Comparison of ENCODE assay signal across 10 mouse cellular contexts in the genomic region with DNA sequence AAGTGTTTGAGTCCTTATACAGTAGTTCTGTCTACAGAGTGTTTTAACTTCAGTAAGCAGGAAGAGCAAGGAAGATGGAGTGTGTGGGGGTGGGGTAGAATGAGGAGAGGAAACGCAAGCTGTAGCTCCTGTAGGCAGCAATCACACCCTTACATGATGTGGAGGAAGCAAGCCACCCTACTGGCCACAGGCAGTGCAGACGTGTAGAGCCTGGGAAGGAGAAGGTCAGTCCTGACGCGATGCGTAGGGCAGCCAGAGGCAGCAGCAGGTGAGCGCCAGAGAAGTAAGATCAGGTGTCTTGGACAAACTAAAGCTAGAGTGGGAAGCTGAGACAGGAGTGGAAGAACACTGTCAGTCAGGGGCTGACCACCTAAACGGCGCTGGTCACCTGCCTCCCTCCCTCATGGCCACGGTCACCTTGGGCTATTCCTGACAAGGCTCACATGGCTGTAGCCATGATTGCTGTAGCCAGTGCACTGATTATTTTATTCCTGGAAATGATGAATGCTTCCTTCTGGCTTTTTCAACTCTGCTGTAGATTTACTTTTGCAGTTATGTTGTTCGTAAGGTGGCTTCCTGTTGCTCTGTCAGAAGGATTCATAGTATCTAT.
DNase-seq lines count a peak whose midpoint lies in the region; ATAC-seq lines count a peak whose summit lies in the region.
"Had no signal": no experiment of that assay in that cellular context is flagged by ENCODE, and none has a peak within 500 bp of the region (broad histone marks: within the 10 kb centered on the region; RNA-seq: fewer than 3 reads in every experiment).

No protein-coding gene starts in this region.

- no peak overlapping the region for H3K4me3 ChIP-seq in liver, embryonic 12.5 days
- no peak overlapping the region for H3K4me3 ChIP-seq in liver, embryonic 11.5 days (ENCODE audit: low read depth, low read length)
- H3K4me3 ChIP-seq in heart, embryonic 16.5 days (ENCODE audit: low read length) = no peak overlapping the region
- H3K4me3 ChIP-seq in midbrain, embryonic 15.5 days = no peak overlapping the region
- no peak overlapping the region for H3K4me3 ChIP-seq in kidney, embryonic 14.5 days (ENCODE audit: low read length)
- H3K4me3 ChIP-seq: forebrain, embryonic 10.5 days had no signal

- ATAC-seq in liver, embryonic 12.5 days = 0 out of 2 replicates have a peak, but pooled peaks have one; percentile 18
- no peak for ATAC-seq in liver, embryonic 11.5 days (replicated peaks; ENCODE audit: low FRiP score)
- ATAC-seq in activated CD4-positive, CD25-positive, alpha-beta regulatory T cell, adult 4 months = peak; percentile 36
- ATAC-seq in heart, embryonic 16.5 days (replicated peaks; ENCODE audit: extremely low read depth, insufficient read depth, low FRiP score) = 0 out of 2 replicates have a peak, but pooled peaks have one; percentile 14
- no peak for ATAC-seq in midbrain, embryonic 15.5 days (replicated peaks)
- no peak for ATAC-seq in kidney, embryonic 14.5 days (ENCODE audit: low FRiP score, low TSS enrichment)

- no peaks in the 10 kb centered on the region for H3K9me3 ChIP-seq in liver, embryonic 12.5 days (replicated peaks)
- no peaks in the 10 kb centered on the region for H3K9me3 ChIP-seq in liver, embryonic 11.5 days (ENCODE audit: control insufficient read depth, low read length)
- no peaks in the 10 kb centered on the region for H3K9me3 ChIP-seq in heart, embryonic 16.5 days (replicated peaks; ENCODE audit: control insufficient read depth, low read length)
- no peaks in the 10 kb centered on the region for H3K9me3 ChIP-seq in midbrain, embryonic 15.5 days
- H3K9me3 ChIP-seq in kidney, embryonic 14.5 days (ENCODE audit: control insufficient read depth, low read length) = no peaks in the 10 kb centered on the region
- H3K9me3 ChIP-seq: forebrain, embryonic 10.5 days; G1E had no signal

- no peak overlapping the region for H3K4me2 ChIP-seq in liver, embryonic 12.5 days
- H3K4me2 ChIP-seq in liver, embryonic 11.5 days = no peak overlapping the region
- no peak overlapping the region for H3K4me2 ChIP-seq in heart, embryonic 16.5 days (ENCODE audit: low read depth, low read length)
- no peak overlapping the region for H3K4me2 ChIP-seq in midbrain, embryonic 15.5 days
- H3K4me2 ChIP-seq in kidney, embryonic 14.5 days (replicated peaks; ENCODE audit: low read depth, low read length) = no peak overlapping the region

- no peaks in the 10 kb centered on the region for H3K36me3 ChIP-seq in liver, embryonic 12.5 days
- H3K36me3 ChIP-seq in liver, embryonic 11.5 days (ENCODE audit: control insufficient read depth, insufficient read depth, low read length) = no peaks in the 10 kb centered on the region
- no peaks in the 10 kb centered on the region for H3K36me3 ChIP-seq in heart, embryonic 16.5 days (ENCODE audit: control insufficient read depth, insufficient read depth)
- no peaks in the 10 kb centered on the region for H3K36me3 ChIP-seq in midbrain, embryonic 15.5 days (replicated peaks)
- no peaks in the 10 kb centered on the region for H3K36me3 ChIP-seq in kidney, embryonic 14.5 days (ENCODE audit: control insufficient read depth, insufficient read depth, low read length)
- H3K36me3 ChIP-seq: forebrain, embryonic 10.5 days had no signal

- no peak for DNase-seq in liver, embryonic 11.5 days (ENCODE audit: low spot score)
- DNase-seq in naive thymus-derived CD4-positive, alpha-beta T cell, adult 2 months (ENCODE audit: low read depth) = peak; percentile 57
- DNase-seq: kidney, adult 8-10 months had no signal

- WGBS in liver, embryonic 12.5 days (ENCODE audit: insufficient replicate concordance) = 64% methylated on average over 10 of the region's 10 CpGs
- 71% methylated on average over 10 of the region's 10 CpGs for WGBS in liver, embryonic 11.5 days
- WGBS in heart, embryonic 16.5 days = 62% methylated on average over 10 of the region's 10 CpGs
- WGBS in midbrain, embryonic 15.5 days = 89% methylated on average over 10 of the region's 10 CpGs
- WGBS in kidney, embryonic 14.5 days = 59% methylated on average over 10 of the region's 10 CpGs

- H3K4me1 ChIP-seq in liver, embryonic 12.5 days = peaks cover 86% of the 10 kb centered on the region
- H3K4me1 ChIP-seq in liver, embryonic 11.5 days (replicated peaks; ENCODE audit: control insufficient read depth, insufficient read depth, low read length) = peaks cover 67% of the 10 kb centered on the region
- H3K4me1 ChIP-seq in heart, embryonic 16.5 days (ENCODE audit: control insufficient read depth, insufficient read depth, low read length) = peaks cover 33% of the 10 kb centered on the region
- H3K4me1 ChIP-seq in midbrain, embryonic 15.5 days = peaks cover 20% of the 10 kb centered on the region
- H3K4me1 ChIP-seq in kidney, embryonic 14.5 days (ENCODE audit: control insufficient read depth, insufficient read depth, low read length) = peaks cover 20% of the 10 kb centered on the region

- no peaks in the 10 kb centered on the region for H3K27me3 ChIP-seq in liver, embryonic 12.5 days (replicated peaks)
- no peaks in the 10 kb centered on the region for H3K27me3 ChIP-seq in liver, embryonic 11.5 days (replicated peaks; ENCODE audit: control insufficient read depth, insufficient read depth, low read length)
- H3K27me3 ChIP-seq in heart, embryonic 16.5 days (ENCODE audit: control insufficient read depth, insufficient read depth, low read length) = no peaks in the 10 kb centered on the region
- H3K27me3 ChIP-seq in midbrain, embryonic 15.5 days (replicated peaks) = no peaks in the 10 kb centered on the region
- H3K27me3 ChIP-seq in kidney, embryonic 14.5 days (ENCODE audit: control insufficient read depth, insufficient read depth, low read length) = no peaks in the 10 kb centered on the region

- no peak overlapping the region for H3K27ac ChIP-seq in liver, embryonic 12.5 days
- H3K27ac ChIP-seq in liver, embryonic 11.5 days (ENCODE audit: low read depth, low read length) = no peak overlapping the region
- H3K27ac ChIP-seq in heart, embryonic 16.5 days (ENCODE audit: low read length) = 0 out of 2 replicates have a peak overlapping the region, but pooled peaks have one; percentile 43
- no peak overlapping the region for H3K27ac ChIP-seq in midbrain, embryonic 15.5 days
- H3K27ac ChIP-seq in kidney, embryonic 14.5 days (ENCODE audit: low read depth, low read length) = no peak overlapping the region
- H3K27ac ChIP-seq: forebrain, embryonic 10.5 days had no signal

- no peak overlapping the region for H3K9ac ChIP-seq in liver, embryonic 12.5 days
- no peak overlapping the region for H3K9ac ChIP-seq in liver, embryonic 11.5 days (ENCODE audit: low read depth, low read length)
- H3K9ac ChIP-seq in heart, embryonic 16.5 days (ENCODE audit: low read length) = no peak overlapping the region
- H3K9ac ChIP-seq in midbrain, embryonic 15.5 days = no peak overlapping the region
- no peak overlapping the region for H3K9ac ChIP-seq in kidney, embryonic 14.5 days (ENCODE audit: low read depth, low read length)

Comparison
In these comparisons a context has a peak if more than half of its experiments do, and no peak if none do; other contexts are left out.
1. ATAC-seq: peak in liver, embryonic 12.5 days (single experiment), activated CD4-positive, CD25-positive, alpha-beta regulatory T cell, adult 4 months (single experiment) and heart, embryonic 16.5 days (single experiment); none in liver, embryonic 11.5 days (single experiment), midbrain, embryonic 15.5 days (single experiment) and kidney, embryonic 14.5 days (single experiment).